Mouse (Mus musculus) neural tube, embryonic 11.5 days (tissue): ENCODE measurements at regions not wholly inside any gene's neighbourhood (a gene's known extent, or its start where the extent isn't known, plus 50 kb on each side); places are given as distances from the start of the nearest gene placed in this dataset.

Source experiments
- ATAC-seq: fragments of 200-750 bp; cut with Nextera tagmentation; 2 replicates; pipeline ENCODE4 v1.8.0; 2017; ENCODE audit warnings: moderate number of reproducible peaks, mild to moderate bottlenecking, moderate TSS enrichment, moderate library complexity; ENCODE audit not compliant: insufficient read depth, low FRiP score, low TSS enrichment
- DNase-seq: peaks from one replicate; pipeline ENCODE4 v3.0.0-alpha.2; 2015; ENCODE audit warnings: low spot score
- H3K27ac ChIP-seq: fragments of 300-500 bp; sonication (generic); 2 replicates; pipeline ENCODE4 v1.5.1; 2014; ENCODE audit warnings: low read depth, mild to moderate bottlenecking, low read length
- H3K27me3 ChIP-seq: fragments of 300-500 bp; sonication (generic); 2 replicates; pipeline ENCODE4 v1.6.1; 2014; ENCODE audit warnings: mild to moderate bottlenecking, low read length, mixed read lengths; ENCODE audit not compliant: control insufficient read depth, insufficient read depth
- H3K36me3 ChIP-seq: fragments of 300-500 bp; sonication (generic); 2 replicates; pipeline ENCODE4 v1.6.1; 2014; ENCODE audit warnings: mild to moderate bottlenecking, low read length, moderate library complexity, mixed read lengths; ENCODE audit not compliant: control insufficient read depth, insufficient read depth
- H3K4me1 ChIP-seq: fragments of 300-500 bp; sonication (generic); 2 replicates; pipeline ENCODE4 v1.6.1; 2014; ENCODE audit warnings: low read length, mixed read lengths; ENCODE audit not compliant: control insufficient read depth, insufficient read depth
- H3K4me2 ChIP-seq: fragments of 300-500 bp; sonication (generic); 2 replicates; pipeline ENCODE4 v1.6.1; 2014; ENCODE audit warnings: low read depth, mild to moderate bottlenecking, moderate library complexity
- H3K4me3 ChIP-seq: fragments of 300-500 bp; sonication (generic); 2 replicates; pipeline ENCODE4 v1.5.1; 2014; ENCODE audit warnings: low read depth, low read length
- H3K9ac ChIP-seq: fragments of 300-500 bp; sonication (generic); 2 replicates; pipeline ENCODE4 v1.6.1; 2014; ENCODE audit warnings: mild to moderate bottlenecking, low read length
- H3K9me3 ChIP-seq: fragments of 300-500 bp; sonication (generic); 2 replicates; pipeline ENCODE4 v1.6.1; 2016; ENCODE audit warnings: low read length; ENCODE audit not compliant: control insufficient read depth
- WGBS: fragments of 180-500 bp; shearing (Covaris S2); extraction: QIAGEN DNeasy Blood & Tissue Kit; methylation state at CpG from one replicate; pipeline ENCODE4 v1.1.7; 2014; 5-methylcytosine and 5-hydroxymethylcytosine counted together

DNA sequence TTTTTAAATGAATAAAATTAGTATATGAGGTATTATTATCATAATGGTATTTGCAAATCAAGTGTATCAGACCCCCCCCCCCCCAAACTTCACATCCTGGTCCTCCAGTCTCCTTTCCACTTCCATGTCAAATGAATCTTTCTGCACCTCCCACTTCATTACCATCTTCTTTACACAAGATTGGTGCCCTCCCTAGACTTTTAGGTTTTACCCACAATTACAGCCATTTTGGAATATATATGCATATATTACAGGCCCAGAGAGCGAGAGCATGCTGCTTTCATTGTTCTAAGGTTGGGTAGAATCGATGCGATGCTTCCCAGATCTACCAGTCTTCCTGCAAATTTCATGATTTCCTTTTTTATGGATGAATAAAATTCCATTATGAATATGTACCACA is 98.8 kb upstream of the Fat3 start:
- no peak overlapping the region for H3K27ac ChIP-seq
- H3K36me3 ChIP-seq: no peaks in the 10 kb centered on the region
- H3K27me3 ChIP-seq: no peaks in the 10 kb centered on the region
- 56% methylated on average over 3 of the region's 3 CpGs for WGBS
- no peak overlapping the region for H3K4me2 ChIP-seq
- H3K4me1 ChIP-seq: no peaks in the 10 kb centered on the region
- no peak overlapping the region for H3K4me3 ChIP-seq
- no peak overlapping the region for H3K9ac ChIP-seq
- no peaks in the 10 kb centered on the region for H3K9me3 ChIP-seq
- DNase-seq (no peak), ATAC-seq (peak; percentile 78)

GRCm38 (mm10) chr9:16599075-16599864 is 98.2 kb upstream of the Fat3 start:
- H3K4me1 ChIP-seq: no peaks in the 10 kb centered on the region
- no peak overlapping the region for H3K9ac ChIP-seq
- no peaks in the 10 kb centered on the region for H3K27me3 ChIP-seq
- H3K9me3 ChIP-seq: no peaks in the 10 kb centered on the region
- H3K36me3 ChIP-seq: no peaks in the 10 kb centered on the region
- WGBS: 34% methylated on average over 2 of the region's 2 CpGs
- H3K4me2 ChIP-seq: no peak overlapping the region
- no peak overlapping the region for H3K27ac ChIP-seq
- H3K4me3 ChIP-seq: no peak overlapping the region
- peak; percentile 69 for ATAC-seq
- no peak for DNase-seq
